Comparison of ENCODE assay signal across 10 mouse cellular contexts in genomic region chr17:57062548-57062947, GRCm38 (mm10). TPM values are rescaled to one million over a fixed set of nuclear protein-coding genes. Genes with fewer than 3 reads are reported as not detected.
A peak's percentile ranks its signal among the peaks of the same experiment; 100 is the strongest.
DNase-seq lines count a peak whose midpoint lies in the region; ATAC-seq and TF ChIP-seq lines count a peak whose summit lies in the region.
"Had no signal": no experiment of that assay in that cellular context is flagged by ENCODE, and none has a peak within 500 bp of the region (broad histone marks: within the 10 kb centered on the region; RNA-seq: fewer than 3 reads in every experiment).

No protein-coding gene starts in this region.

- no peaks in the 10 kb centered on the region for H3K9me3 ChIP-seq in limb, embryonic 11.5 days (ENCODE audit: control insufficient read depth, low read length)
- H3K9me3 ChIP-seq in stomach, embryonic 15.5 days: no peaks in the 10 kb centered on the region

- no peak overlapping the region for H3K9ac ChIP-seq in limb, embryonic 11.5 days (ENCODE audit: low read length)
- H3K9ac ChIP-seq in stomach, embryonic 15.5 days: peak overlapping the region; percentile 33

- DNase-seq in cerebellum, adult 9-11 months: peak; percentile 56
- no peak for DNase-seq in cerebellum, postnatal 14 days
- DNase-seq in testis, postnatal 14 days (ENCODE audit: low spot score): no peak
- no peak for DNase-seq in limb, embryonic 11.5 days (ENCODE audit: low spot score)
- DNase-seq in gastrocnemius, adult 8-10 months (ENCODE audit: low spot score in 2 of 2): no peak
- no peak for DNase-seq in left cerebral cortex, postnatal 10 days (ENCODE audit: extremely low spot score in 1 of 2, low spot score in 2 of 2)
- DNase-seq: right cerebral cortex, postnatal 4 days had no signal

- WGBS in limb, embryonic 11.5 days: 1% methylated on average over 21 of the region's 22 CpGs
- 2% methylated on average over 22 of the region's 22 CpGs for WGBS in stomach, embryonic 15.5 days

- H3K27me3 ChIP-seq in testis, adult 2 months (ENCODE audit: control insufficient read depth, insufficient read depth, low read length): no peaks in the 10 kb centered on the region; the same call in 1 of the 2 replicates
- peaks cover 46% of the 10 kb centered on the region for H3K27me3 ChIP-seq in limb, embryonic 11.5 days (ENCODE audit: control insufficient read depth, insufficient read depth, low read length)
- peaks cover 22% of the 10 kb centered on the region for H3K27me3 ChIP-seq in stomach, embryonic 15.5 days (replicated peaks)

- no peaks in the 10 kb centered on the region for H3K36me3 ChIP-seq in testis, adult 2 months (ENCODE audit: control insufficient read depth, insufficient read depth, low read length)
- no peaks in the 10 kb centered on the region for H3K36me3 ChIP-seq in limb, embryonic 11.5 days (ENCODE audit: control insufficient read depth, insufficient read depth, low read length)
- H3K36me3 ChIP-seq in stomach, embryonic 15.5 days: 0 out of 2 replicates have a peak, but pooled peaks cover 3% of the 10 kb centered on the region

- peak overlapping the region; percentile 20 for H3K4me3 ChIP-seq in testis, adult 2 months (ENCODE audit: control insufficient read depth, low read depth, low read length)
- peak overlapping the region; percentile 17; the same call in 1 of the 2 replicates for H3K4me3 ChIP-seq in limb, embryonic 11.5 days (ENCODE audit: low read depth, low read length)
- peak overlapping the region; percentile 49 for H3K4me3 ChIP-seq in stomach, embryonic 15.5 days (replicated peaks)

- no peak overlapping the region for H3K27ac ChIP-seq in testis, adult 2 months (ENCODE audit: control insufficient read depth, insufficient read depth, low read depth, low read length)
- no peak overlapping the region for H3K27ac ChIP-seq in limb, embryonic 11.5 days (replicated peaks; ENCODE audit: low read depth, low read length)
- H3K27ac ChIP-seq in stomach, embryonic 15.5 days: peak overlapping the region; percentile 90

- TF ChIP-seq POLR2A in testis, adult 2 months (IDR thresholded peaks at IDR 0.05; ENCODE audit: control insufficient read depth, low read depth, low read length): no peak

- H3K4me1 ChIP-seq in testis, adult 2 months (ENCODE audit: control insufficient read depth, insufficient read depth, low read length): peaks cover 19% of the 10 kb centered on the region
- no peaks in the 10 kb centered on the region for H3K4me1 ChIP-seq in limb, embryonic 11.5 days (ENCODE audit: control insufficient read depth, insufficient read depth, low read length)
- peaks cover 18% of the 10 kb centered on the region for H3K4me1 ChIP-seq in stomach, embryonic 15.5 days

- no peak for TF ChIP-seq CTCF in testis, adult 2 months (IDR thresholded peaks at IDR 0.05; ENCODE audit: control insufficient read depth, insufficient read depth, insufficient replicate concordance, low read depth, low read length)

- H3K4me2 ChIP-seq in limb, embryonic 11.5 days (ENCODE audit: low read depth, severe bottlenecking): peak overlapping the region; percentile 24; the same call in 1 of the 2 replicates
- peak overlapping the region; percentile 46 for H3K4me2 ChIP-seq in stomach, embryonic 15.5 days

- ATAC-seq in limb, embryonic 11.5 days (ENCODE audit: insufficient number of reproducible peaks, low FRiP score, low TSS enrichment, low read depth): no peak
- ATAC-seq in stomach, embryonic 15.5 days (ENCODE audit: insufficient read depth, low FRiP score, low read depth): no peak

- intact Hi-C loops in left cerebral cortex, postnatal 10 days (cut with DNase I): no loop called here

RNA-seq across cellular contexts. Expression of gene Slc25a23, which starts 2.9 kb away (rescaled TPM):
- 8.8 and 8.9 TPM in 2 replicates for polyA plus RNA-seq in testis, adult 2 months (2012; rRNA removed)
- polyA plus RNA-seq in limb, embryonic 11.5 days (2014; fragmentation: Nextera tagmentation; extraction: Ambion mirVana): 4.5 TPM in 2 replicates
- polyA plus RNA-seq in stomach, embryonic 15.5 days (2015; fragmentation: Nextera tagmentation; extraction: Ambion mirVana): 8.7 and 10.0 TPM in 2 replicates
- total RNA-seq in gastrocnemius, adult 8-10 months (2022): 10 to 100 TPM; 28.2 to 32.7 (median 31.3) TPM
- total RNA-seq in left cerebral cortex, postnatal 10 days (2021): 100 to 1,000 TPM; 325 to 326 TPM

RNA-seq across cellular contexts. Expression of gene Crb3, which starts 3.6 kb away (rescaled TPM):
- polyA plus RNA-seq in testis, adult 2 months (2012; rRNA removed): 2.4 and 4.3 TPM in 2 replicates
- 1.0 and 1.1 TPM in 2 replicates for polyA plus RNA-seq in limb, embryonic 11.5 days (2014; fragmentation: Nextera tagmentation; extraction: Ambion mirVana)
- 50.8 and 60.8 TPM in 2 replicates for polyA plus RNA-seq in stomach, embryonic 15.5 days (2015; fragmentation: Nextera tagmentation; extraction: Ambion mirVana)
- under 1 TPM in 1 of 4 experiments, not detected in 3; 0.34 TPM for total RNA-seq in gastrocnemius, adult 8-10 months (2022)
- under 1 TPM in 1 of 2 experiments, not detected in 1; 0.47 TPM for total RNA-seq in left cerebral cortex, postnatal 10 days (2021)
- polyA plus RNA-seq: C2C12 had no signal

RNA-seq across cellular contexts. Expression of gene Dennd1c, which starts 15.8 kb away (rescaled TPM):
- 0.35 and 0.41 TPM in 2 replicates for polyA plus RNA-seq in testis, adult 2 months (2012; rRNA removed)
- polyA plus RNA-seq in limb, embryonic 11.5 days (2014; fragmentation: Nextera tagmentation; extraction: Ambion mirVana): 0.43 and 0.51 TPM in 2 replicates
- polyA plus RNA-seq in stomach, embryonic 15.5 days (2015; fragmentation: Nextera tagmentation; extraction: Ambion mirVana): 6.3 and 8.2 TPM in 2 replicates
- total RNA-seq in gastrocnemius, adult 8-10 months (2022): under 1 TPM in 3 of 4 experiments, not detected in 1; 0.12 to 0.52 (median 0.44) TPM
- 1 to 10 TPM; 1.4 to 1.6 TPM for total RNA-seq in left cerebral cortex, postnatal 10 days (2021)
- polyA plus RNA-seq: C2C12 had no signal

RNA-seq across cellular contexts. Expression of gene Slc25a41, which starts 21.1 kb away (rescaled TPM):
- polyA plus RNA-seq in testis, adult 2 months (2012; rRNA removed): 45.5 and 48.0 TPM in 2 replicates
- not detected in 2 replicates for polyA plus RNA-seq in limb, embryonic 11.5 days (2014; fragmentation: Nextera tagmentation; extraction: Ambion mirVana)
- not detected in 2 replicates for polyA plus RNA-seq in stomach, embryonic 15.5 days (2015; fragmentation: Nextera tagmentation; extraction: Ambion mirVana)
- total RNA-seq in gastrocnemius, adult 8-10 months (2022): not detected
- under 1 TPM in 1 of 2 experiments, not detected in 1; 0.28 TPM for total RNA-seq in left cerebral cortex, postnatal 10 days (2021)
- polyA plus RNA-seq: C2C12 had no signal

RNA-seq across cellular contexts. Expression of gene Tubb4a, which starts 25.0 kb away (rescaled TPM):
- polyA plus RNA-seq in testis, adult 2 months (2012; rRNA removed): 0.06 and 0.08 TPM in 2 replicates
- 11.1 and 11.8 TPM in 2 replicates for polyA plus RNA-seq in limb, embryonic 11.5 days (2014; fragmentation: Nextera tagmentation; extraction: Ambion mirVana)
- 20.3 and 23.9 TPM in 2 replicates for polyA plus RNA-seq in stomach, embryonic 15.5 days (2015; fragmentation: Nextera tagmentation; extraction: Ambion mirVana)
- under 1 TPM; 0.53 to 0.88 (median 0.64) TPM for total RNA-seq in gastrocnemius, adult 8-10 months (2022)
- total RNA-seq in left cerebral cortex, postnatal 10 days (2021): 100 to 1,000 TPM; 519 to 556 TPM
